Mouse (Mus musculus): ENCODE data around the gene Gtf3c3.

Gtf3c3 gene

GRCm38 (mm10) chr1:54438340-54439079, at the start of gene Gtf3c3:
Gtf3c3 (minus strand) TSS chr1:54438971.
- DNase-seq: peak; percentile 88 to 89

GRCm38 (mm10) chr1:54484744-54485420, 46.1 kb upstream of the Gtf3c3 start:
- DNase-seq: no peak

- no peak for DNase-seq
These were observed 41.7 kb upstream of the Gtf3c3 start for GRCm38 (mm10) chr1:54480491-54480890.

GRCm38 (mm10) chr1:54468662-54469061, 29.9 kb upstream of the Gtf3c3 start:
- peak in 1 of 2 experiments; percentile 5 for DNase-seq

GRCm38 (mm10) chr1:54467366-54467765, 28.6 kb upstream of the Gtf3c3 start:
- DNase-seq: no peak

- DNase-seq: no peak
These were observed 13.3 kb upstream of the Gtf3c3 start for GRCm38 (mm10) chr1:54452116-54452515.

GRCm38 (mm10) chr1:54448833-54449232, 10.1 kb upstream of the Gtf3c3 start:
- DNase-seq: no peak

- no peak for DNase-seq
These were observed 4.9 kb upstream of the Gtf3c3 start for GRCm38 (mm10) chr1:54443641-54444040.

- no peak for DNase-seq
These were observed 307 bp upstream of the Gtf3c3 start for GRCm38 (mm10) chr1:54439080-54439476.

- DNase-seq: no peak
These were observed 16.5 kb downstream of the Gtf3c3 start for GRCm38 (mm10) chr1:54422195-54422750.

- no peak for DNase-seq
These were observed 17.1 kb downstream of the Gtf3c3 start for GRCm38 (mm10) chr1:54421670-54422069.

GRCm38 (mm10) chr1:54402736-54403135, 36.0 kb downstream of the Gtf3c3 start:
- DNase-seq: no peak

- peak in 1 of 2 experiments; percentile 13 for DNase-seq
These were observed 54.5 kb downstream of the Gtf3c3 start for GRCm38 (mm10) chr1:54384221-54384620.

GRCm38 (mm10) chr1:54380978-54381914, 57.5 kb downstream of the Gtf3c3 start:
- DNase-seq: peak; percentile 82 to 87

- DNase-seq: peak; percentile 19 to 36
These were observed 61.2 kb downstream of the Gtf3c3 start for GRCm38 (mm10) chr1:54377506-54378051.

GRCm38 (mm10) chr1:54356566-54356965, 82.2 kb downstream of the Gtf3c3 start:
- DNase-seq: peak; percentile 57 to 60

GRCm38 (mm10) chr1:54355485-54355884, 83.3 kb downstream of the Gtf3c3 start:
- DNase-seq: peak; percentile 14 to 15

GRCm38 (mm10) chr1:54354786-54355185, 84.0 kb downstream of the Gtf3c3 start:
- DNase-seq: no peak

Measured in cerebellum, postnatal 14 days (tissue).